Mouse (Mus musculus) retina, postnatal 7 days (tissue): ENCODE results near the gene Wdr74.
"Not testable (repeated sequence)": the region's sequence is repeated elsewhere in the genome, so short reads cannot be mapped to it uniquely, and the experiment has no call there.

ENCODE experiments used
- DNase-seq: peaks from one replicate; pipeline ENCODE4 v3.0.0-alpha.2; 2012; ENCODE audit warnings: low read depth, low spot score

The Wdr74 gene

GRCm38 (mm10) chr19:8715868-8716766 is 19.5 kb upstream of the Wdr74 start:
- DNase-seq = no peak

GRCm38 (mm10) chr19:8716767-8717475 is 18.7 kb upstream of the Wdr74 start:
- no peak for DNase-seq

GRCm38 (mm10) chr19:8718357-8718756 is 17.3 kb upstream of the Wdr74 start:
- DNase-seq = peak; percentile 49

- not testable (repeated sequence) for DNase-seq
Observed at GRCm38 (mm10) chr19:8719037-8719436, 16.6 kb upstream of the Wdr74 start.

GRCm38 (mm10) chr19:8721378-8721777 is 14.2 kb upstream of the Wdr74 start:
- DNase-seq = no peak

- DNase-seq = no peak
Observed at GRCm38 (mm10) chr19:8722021-8722420, 13.6 kb upstream of the Wdr74 start.

- no peak for DNase-seq
Observed at GRCm38 (mm10) chr19:8722559-8722906, 13.1 kb upstream of the Wdr74 start.

- peak; percentile 94 for DNase-seq
Observed at GRCm38 (mm10) chr19:8722907-8723573, 12.6 kb upstream of the Wdr74 start, which contains the start of gene Slc3a2. TSS of gene Slc3a2 (minus strand) at chr19:8723369.

- no peak for DNase-seq
Observed at GRCm38 (mm10) chr19:8723574-8724346, 11.9 kb upstream of the Wdr74 start.

GRCm38 (mm10) chr19:8724392-8724791 is 11.2 kb upstream of the Wdr74 start:
- no peak for DNase-seq

- DNase-seq = no peak
Observed at GRCm38 (mm10) chr19:8725081-8725613, 10.5 kb upstream of the Wdr74 start.

- DNase-seq = no peak
Observed at GRCm38 (mm10) chr19:8726609-8727390, 8.8 kb upstream of the Wdr74 start.

- DNase-seq = no peak
Observed at GRCm38 (mm10) chr19:8727495-8728114, 8.0 kb upstream of the Wdr74 start.

- DNase-seq = not testable (repeated sequence)
Observed at GRCm38 (mm10) chr19:8728335-8729099, 7.1 kb upstream of the Wdr74 start.

- DNase-seq = no peak
Observed at GRCm38 (mm10) chr19:8734334-8734733, 1.3 kb upstream of the Wdr74 start.

- DNase-seq = no peak
Observed at GRCm38 (mm10) chr19:8736160-8736467, 487 bp downstream of the Wdr74 start.

- DNase-seq = no peak
Observed at GRCm38 (mm10) chr19:8738911-8739310, 3.3 kb downstream of the Wdr74 start.

GRCm38 (mm10) chr19:8739646-8740045 is 4.0 kb downstream of the Wdr74 start:
- DNase-seq = no peak

GRCm38 (mm10) chr19:8740603-8741002 is 5.0 kb downstream of the Wdr74 start, which contains the start of gene 1700092M07Rik:
TSS of gene 1700092M07Rik (plus strand) at chr19:8740718.
- DNase-seq = no peak
